Mouse (Mus musculus): Measurements from ENCODE around the gene Tuba8. TPM values are rescaled to one million over a fixed set of nuclear protein-coding genes. Genes with fewer than 3 reads are reported as not detected.

Gene Tuba8
- total RNA-seq, 2 experiments from 2014 or later, result 2.8 to 3.6 TPM

DNA sequence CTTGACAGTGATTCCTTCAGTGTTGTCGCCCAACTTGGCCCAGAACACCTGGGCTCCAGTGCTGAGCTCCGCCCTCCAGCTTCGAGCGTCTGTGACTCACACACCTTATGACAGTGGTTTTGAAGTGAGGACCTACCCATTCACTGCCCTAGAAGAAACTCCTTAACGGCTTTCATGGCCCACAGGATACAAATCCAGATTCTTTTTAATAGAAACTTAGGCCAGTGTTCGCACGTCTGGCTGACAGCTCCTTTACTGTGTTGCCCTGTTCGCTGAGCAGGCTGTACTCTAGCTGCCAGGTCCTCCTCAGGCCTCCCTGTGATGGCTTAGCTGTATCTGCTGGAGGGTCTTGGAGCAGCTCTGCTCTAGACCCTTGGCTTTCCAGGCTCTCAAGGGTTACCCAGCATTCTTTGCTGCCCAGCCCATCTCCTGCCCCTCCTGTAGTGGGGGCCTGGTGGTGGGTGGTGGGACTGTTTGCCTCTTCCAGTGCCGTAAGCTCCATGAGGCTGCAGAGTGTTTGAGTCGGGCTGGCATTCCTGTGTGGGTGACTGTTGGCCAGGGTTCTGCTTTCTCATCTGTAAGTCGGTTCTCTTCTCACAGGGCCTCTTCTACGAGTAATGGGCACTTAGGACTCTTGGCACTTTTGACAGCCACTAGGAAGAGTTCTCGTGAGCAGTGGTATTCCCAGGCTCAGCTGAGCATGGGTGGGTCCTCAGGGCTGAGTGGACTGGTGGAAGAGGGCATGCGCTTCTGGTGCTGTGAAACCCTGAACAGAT, 15.4 kb upstream of the Tuba8 start:
- DNase-seq (ENCODE audit: low spot score in 2 of 2), result no peak

- no peak for DNase-seq (ENCODE audit: low spot score in 2 of 2)
Measured at GRCm38 (mm10) chr6:121197807-121198365, 12.6 kb upstream of the Tuba8 start.

DNA sequence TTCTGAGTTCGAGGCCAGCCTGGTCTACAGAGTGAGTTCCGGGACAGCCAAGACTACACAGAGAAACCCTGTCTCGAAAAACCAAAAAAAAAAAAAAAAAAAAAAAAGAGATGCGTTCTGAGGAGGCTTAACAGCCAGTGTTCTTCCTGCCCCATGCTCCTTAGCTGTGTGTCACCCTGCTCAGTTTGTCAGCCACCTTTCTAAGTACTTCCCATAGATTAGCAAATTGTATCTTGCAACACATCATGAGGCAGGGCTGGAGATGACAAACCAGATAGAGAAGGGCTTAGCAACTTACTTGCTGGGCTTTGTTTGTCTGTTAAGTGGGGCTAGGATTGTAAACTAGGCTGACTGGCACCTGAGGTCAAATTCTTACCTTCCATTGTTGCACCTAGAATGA, 10.0 kb upstream of the Tuba8 start:
- DNase-seq (ENCODE audit: low spot score in 2 of 2), result no peak

- no peak for DNase-seq (ENCODE audit: low spot score in 2 of 2)
Measured at GRCm38 (mm10) chr6:121202026-121202425, 8.5 kb upstream of the Tuba8 start.

DNA sequence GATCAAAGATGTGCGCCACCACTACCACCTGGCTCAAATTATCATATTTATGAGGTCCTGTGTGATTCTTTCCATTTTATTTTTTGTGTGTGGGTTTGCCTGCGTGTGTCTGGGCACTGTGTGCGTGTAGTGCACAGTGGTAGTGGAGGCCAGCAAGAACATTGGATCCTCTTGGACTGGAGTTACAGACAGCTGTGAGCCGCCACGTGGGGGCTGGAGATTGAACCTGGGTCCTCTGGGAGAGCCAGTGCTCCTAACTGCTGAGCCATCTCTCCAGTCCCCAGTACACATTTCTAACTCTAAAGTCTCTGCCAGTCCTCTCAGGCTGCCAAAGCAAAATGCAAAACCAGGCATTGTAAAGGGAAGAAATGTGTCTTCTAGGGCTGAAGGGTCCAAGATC, 4.0 kb upstream of the Tuba8 start:
- DNase-seq (ENCODE audit: low spot score in 2 of 2), result no peak

DNA sequence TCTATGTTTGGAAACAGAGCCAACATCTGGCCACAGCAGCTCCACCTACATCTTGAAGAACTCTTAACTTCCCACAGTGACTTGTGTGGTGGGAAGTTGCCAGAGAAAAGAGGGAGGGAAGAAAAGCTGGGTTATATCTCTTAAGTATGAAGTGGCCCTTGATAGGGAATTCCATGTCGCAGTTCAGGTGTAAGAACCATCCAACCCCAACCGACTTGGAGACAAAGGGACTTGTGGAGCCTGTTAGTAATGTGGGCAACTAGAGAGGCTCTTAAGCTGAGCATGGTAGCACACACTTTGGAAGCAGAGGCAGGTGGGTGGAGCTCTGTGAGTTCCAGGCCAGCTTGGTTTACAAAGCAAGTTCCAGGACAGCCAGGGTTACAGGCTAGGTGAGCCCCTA, 912 bp upstream of the Tuba8 start:
- no peak for DNase-seq (ENCODE audit: low spot score in 2 of 2)

DNA sequence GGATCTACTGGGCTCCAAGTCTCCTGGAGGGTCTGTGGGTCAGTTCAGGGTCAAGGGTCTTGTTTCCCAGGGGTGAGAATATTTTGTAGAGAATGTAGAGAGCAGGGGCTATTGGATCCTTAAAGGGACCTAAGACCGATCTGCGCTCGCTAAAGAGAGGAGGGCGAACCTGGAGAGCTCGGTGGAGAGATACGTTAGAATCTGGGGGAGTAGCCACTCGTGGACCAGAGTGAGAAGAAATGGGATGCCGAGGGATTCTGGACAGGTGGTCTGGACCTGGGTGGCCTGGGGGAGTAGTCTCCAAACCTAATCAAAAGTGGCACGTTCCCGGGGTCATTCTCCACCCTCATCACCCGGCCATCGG, 412 bp downstream of the Tuba8 start:
- no peak for DNase-seq (ENCODE audit: low spot score in 2 of 2)

DNA sequence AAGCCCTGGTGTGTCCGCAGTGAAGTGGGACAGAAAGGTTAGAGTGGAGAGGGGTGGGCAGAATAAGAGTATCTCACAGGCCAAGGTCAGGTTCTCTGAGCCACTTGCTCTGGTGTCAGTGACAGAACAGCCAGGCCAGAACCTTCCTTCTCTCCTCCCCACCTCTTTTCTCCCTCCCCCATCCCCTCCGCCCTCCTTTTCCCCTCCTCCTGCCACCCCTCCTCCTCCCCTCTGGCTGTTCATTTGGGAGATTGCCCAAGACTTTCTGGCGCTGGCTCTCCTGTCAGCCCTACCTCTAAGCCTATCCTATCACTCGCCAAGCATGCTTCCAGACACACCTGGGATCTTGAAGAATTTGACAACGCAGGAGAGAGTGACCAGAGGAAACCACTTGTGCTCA, 1.2 kb downstream of the Tuba8 start:
- DNase-seq (ENCODE audit: low spot score in 2 of 2), result no peak

GRCm38 (mm10) chr6:121212988-121213387, 2.5 kb downstream of the Tuba8 start:
- DNase-seq (ENCODE audit: low spot score in 2 of 2), result no peak

DNA sequence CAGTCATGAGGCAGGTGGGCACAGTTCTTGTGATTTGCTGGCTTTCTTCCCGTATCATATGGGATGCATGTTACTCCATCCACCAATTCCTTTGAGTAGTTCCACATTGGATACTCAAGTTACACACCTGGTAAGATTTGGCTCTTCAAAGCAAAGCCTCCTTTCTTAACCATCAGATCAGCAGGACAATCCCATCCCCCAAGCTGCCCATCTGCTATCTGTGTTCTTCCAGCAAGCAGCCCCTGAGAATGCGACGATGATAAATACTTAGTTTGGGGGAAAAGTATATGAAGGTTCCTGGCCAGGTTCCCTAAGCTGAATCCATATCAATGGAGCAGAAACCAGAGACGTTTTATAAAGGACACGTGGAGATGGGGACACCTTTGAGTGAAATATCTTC, 3.7 kb downstream of the Tuba8 start:
- DNase-seq (ENCODE audit: low spot score in 2 of 2), result no peak

DNA sequence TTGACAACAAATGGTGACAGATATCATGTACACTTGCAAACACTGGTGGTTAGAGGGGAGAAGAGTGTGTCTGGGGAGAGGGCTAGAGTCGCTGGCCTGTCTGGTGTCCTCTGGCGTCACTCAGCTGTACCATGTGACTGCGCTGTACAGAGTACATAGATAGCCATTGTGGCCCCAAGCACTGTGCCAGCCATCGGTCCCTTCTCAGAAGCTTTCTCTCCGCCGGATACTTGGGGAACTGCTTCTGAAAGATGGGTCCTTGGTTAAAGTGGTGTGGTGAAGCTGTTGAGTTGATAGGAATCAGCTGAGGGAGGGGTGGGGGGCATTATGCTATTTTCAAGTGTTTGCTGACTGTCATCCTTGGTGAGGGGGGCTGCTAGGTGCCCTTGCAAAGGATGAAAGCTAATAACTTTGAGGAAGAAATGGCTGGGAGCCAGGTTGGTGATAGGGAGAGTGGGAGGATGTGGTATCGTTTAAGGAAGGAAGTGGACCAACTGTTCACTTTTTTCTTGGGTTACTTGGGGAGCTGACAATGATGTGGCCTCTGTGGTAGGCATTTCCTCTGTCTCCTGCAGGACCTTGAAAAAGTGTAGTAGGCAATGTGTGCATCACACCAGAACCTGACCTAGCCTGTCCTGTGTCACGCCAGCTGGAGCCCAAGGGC, 4.3 kb downstream of the Tuba8 start:
- DNase-seq (ENCODE audit: low spot score in 2 of 2), result no peak

DNA sequence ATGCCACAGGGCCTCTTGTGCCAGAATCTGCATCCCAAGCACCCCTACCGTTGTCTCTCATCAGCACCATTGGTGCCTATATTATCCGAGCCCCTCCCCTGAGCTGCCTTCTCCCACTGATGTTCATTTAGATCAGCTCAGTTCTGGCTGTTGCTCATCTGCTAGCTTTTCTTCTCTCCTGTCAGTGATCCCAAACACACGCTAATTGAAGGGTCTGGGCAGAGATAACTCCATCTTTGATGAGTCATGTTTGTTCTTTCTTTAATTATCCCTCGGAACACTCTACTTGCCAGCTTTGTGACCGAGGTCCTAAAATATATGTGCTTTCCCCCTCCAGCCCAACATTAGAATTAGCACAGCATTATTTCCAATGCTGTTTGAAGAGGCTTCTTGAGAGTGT, 4.8 kb downstream of the Tuba8 start:
- no peak for DNase-seq (ENCODE audit: low spot score in 2 of 2)

- DNase-seq (ENCODE audit: low spot score in 2 of 2), result no peak
Measured at GRCm38 (mm10) chr6:121215896-121216295, 5.4 kb downstream of the Tuba8 start.

DNA sequence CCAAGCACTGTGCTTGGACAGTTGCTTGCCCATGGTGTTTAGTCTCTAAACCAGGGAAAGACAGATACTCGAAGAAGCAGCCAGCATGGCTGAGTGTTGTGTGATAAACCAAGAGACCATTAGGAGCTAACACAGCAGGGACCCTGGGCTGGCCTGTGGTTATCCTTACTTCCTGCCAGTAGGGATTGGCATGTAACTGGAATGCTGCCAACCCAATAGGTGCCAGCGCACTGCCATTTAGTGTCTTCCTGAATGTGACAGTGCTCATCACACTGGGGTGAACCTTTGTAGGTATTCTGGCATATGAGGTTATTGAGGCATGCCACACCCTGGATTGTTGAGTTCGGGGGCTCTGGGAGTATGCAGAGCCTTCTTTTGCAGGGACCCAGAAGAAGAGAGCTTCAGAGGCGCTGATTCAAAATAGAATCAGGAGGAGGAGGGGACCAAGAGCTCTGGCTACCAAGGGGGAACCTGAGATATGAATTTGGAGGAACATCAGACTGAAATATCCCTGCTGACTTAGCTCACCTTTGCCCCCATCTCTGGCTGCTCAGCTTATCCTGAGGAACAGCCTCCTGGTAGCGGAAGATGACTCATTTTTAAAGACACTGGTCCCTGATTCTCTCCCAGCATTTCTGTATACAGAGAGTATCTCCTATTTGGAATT, 6.2 kb downstream of the Tuba8 start:
- no peak for DNase-seq (ENCODE audit: low spot score in 2 of 2)

- DNase-seq (ENCODE audit: low spot score in 2 of 2), result no peak
Measured at GRCm38 (mm10) chr6:121218002-121218401, 7.5 kb downstream of the Tuba8 start.

GRCm38 (mm10) chr6:121219406-121219805, 8.9 kb downstream of the Tuba8 start:
- no peak for DNase-seq (ENCODE audit: low spot score in 2 of 2)

GRCm38 (mm10) chr6:121220181-121220580, 9.7 kb downstream of the Tuba8 start:
- DNase-seq (ENCODE audit: low spot score in 2 of 2), result no peak

- DNase-seq (ENCODE audit: low spot score in 2 of 2), result no peak
Measured at GRCm38 (mm10) chr6:121221876-121222597, 11.5 kb downstream of the Tuba8 start.

DNA sequence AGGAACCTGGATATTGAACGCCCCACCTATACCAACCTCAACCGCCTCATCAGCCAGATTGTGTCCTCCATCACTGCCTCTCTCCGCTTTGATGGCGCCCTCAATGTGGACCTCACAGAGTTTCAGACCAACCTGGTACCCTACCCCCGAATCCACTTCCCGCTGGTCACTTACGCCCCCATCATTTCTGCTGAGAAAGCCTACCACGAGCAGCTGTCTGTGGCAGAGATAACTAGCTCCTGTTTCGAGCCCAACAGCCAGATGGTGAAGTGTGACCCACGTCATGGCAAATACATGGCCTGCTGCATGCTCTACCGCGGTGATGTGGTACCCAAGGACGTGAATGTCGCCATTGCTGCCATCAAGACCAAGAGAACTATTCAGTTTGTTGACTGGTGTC, 12.5 kb downstream of the Tuba8 start:
- DNase-seq (ENCODE audit: low spot score in 2 of 2), result no peak

DNA sequence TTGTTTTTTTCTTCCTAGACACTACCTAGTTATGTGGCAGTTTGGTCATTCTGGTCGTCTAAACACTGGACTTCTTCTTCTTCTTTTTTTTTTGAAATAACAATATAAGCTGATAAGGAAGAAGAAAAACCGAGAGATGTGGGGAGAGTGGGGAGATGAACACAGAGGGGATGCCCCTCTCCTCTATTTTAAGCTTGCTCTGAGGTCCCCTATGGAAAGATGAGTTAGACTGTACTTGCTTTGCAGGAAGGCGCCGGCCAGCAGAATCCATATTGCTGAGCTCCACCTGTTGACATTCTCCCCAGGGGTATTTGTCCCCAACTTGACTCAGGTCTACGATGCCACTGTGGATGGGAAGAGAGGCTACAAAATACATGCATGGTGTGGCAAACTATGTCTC, 13.6 kb downstream of the Tuba8 start:
- DNase-seq (ENCODE audit: low spot score in 2 of 2), result no peak

- DNase-seq (ENCODE audit: low spot score in 2 of 2), result no peak
Measured at GRCm38 (mm10) chr6:121224993-121225392, 14.5 kb downstream of the Tuba8 start.

DNA sequence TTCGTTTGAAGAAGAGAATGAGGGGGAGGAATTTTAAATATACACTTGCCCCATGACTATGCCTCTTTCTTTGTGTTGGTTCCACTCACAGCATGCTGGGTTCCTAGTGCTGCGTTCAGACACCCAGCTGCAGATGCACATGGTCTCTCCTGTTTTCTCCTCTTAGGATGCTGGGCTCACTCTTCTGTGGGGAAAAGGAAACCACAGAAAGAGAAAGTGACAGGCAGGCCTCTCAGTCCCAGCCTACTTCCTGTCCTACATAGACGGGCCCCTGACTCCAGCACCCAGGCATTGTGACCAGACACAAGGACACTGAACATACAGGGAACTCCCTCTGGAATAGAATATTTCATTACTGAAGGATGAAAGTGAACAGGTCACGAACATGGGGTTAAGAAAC, 15.5 kb downstream of the Tuba8 start:
- DNase-seq (ENCODE audit: low spot score in 2 of 2), result no peak
